Mouse (Mus musculus) limb, embryonic 14.5 days (tissue): ENCODE measurements around the gene Zfp143. TPM values are rescaled to one million over a fixed set of nuclear protein-coding genes. Genes with fewer than 3 reads are reported as not detected.
"Not testable (repeated sequence)": the region's sequence is repeated elsewhere in the genome, so short reads cannot be mapped to it uniquely, and the experiment has no call there.

Experiments
- ATAC-seq: fragments of 200-750 bp; cut with Nextera tagmentation; 2 replicates; pipeline ENCODE4 v1.8.0; 2017; ENCODE audit warnings: low read depth, moderate number of reproducible peaks, moderate TSS enrichment; ENCODE audit not compliant: low FRiP score
- DNase-seq: peaks from one replicate; pipeline ENCODE4 v3.0.0-alpha.2; 2015; ENCODE audit warnings: low spot score
- H3K27ac ChIP-seq: fragments of 300-500 bp; sonication (generic); replicated peaks from 2 replicates; pipeline ENCODE4 v1.5.1; 2014; ENCODE audit warnings: low read depth, mild to moderate bottlenecking, low read length, moderate library complexity, mixed read lengths
- H3K27me3 ChIP-seq: fragments of 300-500 bp; sonication (generic); 2 replicates; pipeline ENCODE4 v1.6.1; 2014; ENCODE audit warnings: low read length, mixed read lengths; ENCODE audit not compliant: control insufficient read depth, insufficient read depth
- H3K36me3 ChIP-seq: fragments of 300-500 bp; sonication (generic); 2 replicates; pipeline ENCODE4 v1.6.1; 2014; ENCODE audit warnings: mild to moderate bottlenecking, low read length, moderate library complexity, mixed read lengths; ENCODE audit not compliant: control insufficient read depth, insufficient read depth
- H3K4me1 ChIP-seq: fragments of 300-500 bp; sonication (generic); 2 replicates; pipeline ENCODE4 v1.6.1; 2014; ENCODE audit warnings: antibody characterized with exemption, low read length, mixed read lengths; ENCODE audit not compliant: control insufficient read depth, insufficient read depth
- H3K4me2 ChIP-seq: fragments of 300-500 bp; sonication (generic); replicated peaks from 2 replicates; pipeline ENCODE4 v1.6.1; 2014; ENCODE audit warnings: low read depth, mild to moderate bottlenecking, low read length, moderate library complexity; ENCODE audit not compliant: severe bottlenecking
- H3K4me3 ChIP-seq: fragments of 300-500 bp; sonication (generic); replicated peaks from 2 replicates; pipeline ENCODE4 v1.5.1; 2014; ENCODE audit warnings: low read length
- H3K9ac ChIP-seq: fragments of 300-500 bp; sonication (generic); 2 replicates; pipeline ENCODE4 v1.6.1; 2014; ENCODE audit warnings: mild to moderate bottlenecking, low read depth, low read length, moderate library complexity; ENCODE audit not compliant: severe bottlenecking
- H3K9me3 ChIP-seq: fragments of 300-500 bp; sonication (generic); 2 replicates; pipeline ENCODE4 v1.6.1; 2016; ENCODE audit warnings: low read length; ENCODE audit not compliant: control insufficient read depth
- POLR2A ChIP-seq: fragments of 200-500 bp; IDR thresholded peaks from 2 replicates; pipeline ENCODE4 v1.8.0; 2012; ENCODE audit warnings: inconsistent platforms, mild to moderate bottlenecking, moderate library complexity, borderline replicate concordance; ENCODE audit not compliant: insufficient read depth, insufficient read length; ENCODE audit errors: extremely low read depth
- WGBS: fragments of 180-500 bp; shearing (Covaris S2); extraction: QIAGEN DNeasy Blood & Tissue Kit; methylation state at CpG from one replicate; pipeline ENCODE4 v1.1.7; 2014; 5-methylcytosine and 5-hydroxymethylcytosine counted together
- polyA plus RNA-seq, 2 experiments: library from polyadenylated mRNA; depleted of rRNA in 1 of 2; stranded (reverse) in 1 of 2; unstranded in 1 of 2; fragments of >200 nt; fragmentation: Nextera tagmentation in 1 of 2; extraction: Ambion mirVana in 1 of 2; gene quantifications; 2 replicates each; pipeline versions ENCODE4 v1.2.1 to v1.2.3; 2012 to 2014

The Zfp143 gene
- polyA plus RNA-seq, 2 experiments: 14.1 to 18.0 TPM

DNA sequence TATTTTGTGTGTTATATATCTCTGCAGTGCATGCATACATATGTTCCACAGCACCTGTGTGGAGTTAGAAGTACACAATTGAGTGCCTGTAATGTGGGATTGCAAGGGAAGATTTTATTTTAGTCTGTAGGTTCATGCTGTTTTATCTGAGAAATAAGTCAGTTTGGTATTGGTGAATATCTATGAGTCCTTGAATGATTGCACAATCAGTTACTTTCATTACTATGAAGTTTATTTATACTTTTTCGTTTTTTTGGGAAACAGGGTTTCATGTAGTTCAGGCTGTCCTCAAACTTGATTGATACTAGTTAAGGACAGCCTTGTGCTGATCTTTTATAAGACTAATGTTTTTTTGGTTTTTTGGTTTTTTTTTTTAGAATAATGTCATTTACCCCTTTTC, 37.5 kb upstream of the Zfp143 start:
- WGBS: 97% methylated on average over 1 of the region's 1 CpGs
- TF ChIP-seq POLR2A: no peak
- Histone ChIP-seq H3K36me3 (peaks cover 13% of the 10 kb centered on the region; the same call in 1 of the 2 replicates), H3K4me3 (no peak overlapping the region), H3K4me2 (no peak overlapping the region), H3K9ac (no peak overlapping the region), H3K27ac (no peak overlapping the region), H3K27me3 (no peaks in the 10 kb centered on the region), H3K9me3 (no peaks in the 10 kb centered on the region), H3K4me1 (peaks cover 3% of the 10 kb centered on the region; the same call in 1 of the 2 replicates)
- DNase-seq (no peak), ATAC-seq (no peak)

GRCm38 (mm10) chr7:110026594-110026993, 34.4 kb upstream of the Zfp143 start:
- 70% methylated on average over 2 of the region's 2 CpGs for WGBS
- no peak overlapping the region for H3K4me3 ChIP-seq
- ATAC-seq: no peak

DNA sequence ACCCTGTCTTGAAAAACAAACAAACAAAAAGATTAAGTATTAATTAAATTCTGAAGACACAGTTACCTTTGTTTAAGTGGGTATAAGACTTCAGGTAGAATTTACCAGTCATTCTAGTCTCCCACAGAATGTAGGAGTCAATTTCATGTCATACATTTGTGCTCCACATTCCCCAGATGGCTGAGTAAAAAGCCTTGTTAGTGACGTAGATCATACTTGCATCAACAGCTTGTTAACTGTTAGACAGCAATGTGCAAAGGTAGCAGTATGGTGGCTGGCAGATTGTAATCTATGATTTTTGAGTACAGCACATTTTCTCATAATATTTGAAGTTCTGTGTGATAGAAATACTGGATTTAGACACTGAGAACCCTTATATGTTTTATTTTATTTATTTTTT, 32.2 kb upstream of the Zfp143 start:
- Histone ChIP-seq H3K4me3 (no peak overlapping the region), H3K27me3 (no peaks in the 10 kb centered on the region), H3K9ac (no peak overlapping the region), H3K27ac (no peak overlapping the region), H3K4me1 (no peaks in the 10 kb centered on the region), H3K36me3 (peaks cover 56% of the 10 kb centered on the region), H3K9me3 (no peaks in the 10 kb centered on the region), H3K4me2 (no peak overlapping the region)
- TF ChIP-seq POLR2A: no peak
- ATAC-seq (no peak), DNase-seq (no peak)
- WGBS: 52% methylated on average over 1 of the region's 1 CpGs

More at GRCm38 (mm10) chr7:110026594-110026993, 34.4 kb upstream of the Zfp143 start:
- H3K4me1 ChIP-seq: no peaks in the 10 kb centered on the region
- no peak for TF ChIP-seq POLR2A
- no peaks in the 10 kb centered on the region for H3K27me3 ChIP-seq
- no peak for DNase-seq
- H3K9me3 ChIP-seq: no peaks in the 10 kb centered on the region
- H3K9ac ChIP-seq: no peak overlapping the region
- no peak overlapping the region for H3K27ac ChIP-seq
- H3K36me3 ChIP-seq: peaks cover 35% of the 10 kb centered on the region
- no peak overlapping the region for H3K4me2 ChIP-seq

DNA sequence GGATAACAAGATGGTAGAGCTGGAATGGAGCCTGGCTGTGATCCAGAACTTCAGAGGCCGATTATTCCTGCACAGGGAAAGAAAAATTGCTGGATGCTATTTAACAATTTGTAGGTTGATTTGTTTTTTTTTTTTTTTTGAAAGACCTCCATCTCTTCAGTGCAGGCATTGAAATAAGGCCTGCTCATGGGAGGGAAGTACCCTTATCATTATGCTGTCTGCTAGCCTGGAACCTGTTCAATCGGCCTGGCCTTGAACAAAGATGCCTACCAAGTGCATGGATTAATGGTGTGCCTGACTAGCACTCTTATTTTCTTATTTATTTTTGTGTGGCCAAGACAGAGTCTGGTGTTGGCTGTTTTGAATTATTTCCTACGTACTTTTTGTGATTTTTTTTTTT, 30.7 kb upstream of the Zfp143 start:
- Histone ChIP-seq H3K36me3 (peaks cover 57% of the 10 kb centered on the region), H3K4me3 (no peak overlapping the region), H3K27me3 (no peaks in the 10 kb centered on the region), H3K9me3 (no peaks in the 10 kb centered on the region), H3K9ac (no peak overlapping the region), H3K27ac (no peak overlapping the region), H3K4me2 (no peak overlapping the region), H3K4me1 (no peaks in the 10 kb centered on the region)
- WGBS: 81% methylated on average over 3 of the region's 3 CpGs
- ATAC-seq: no peak
- no peak for DNase-seq
- no peak for TF ChIP-seq POLR2A

DNA sequence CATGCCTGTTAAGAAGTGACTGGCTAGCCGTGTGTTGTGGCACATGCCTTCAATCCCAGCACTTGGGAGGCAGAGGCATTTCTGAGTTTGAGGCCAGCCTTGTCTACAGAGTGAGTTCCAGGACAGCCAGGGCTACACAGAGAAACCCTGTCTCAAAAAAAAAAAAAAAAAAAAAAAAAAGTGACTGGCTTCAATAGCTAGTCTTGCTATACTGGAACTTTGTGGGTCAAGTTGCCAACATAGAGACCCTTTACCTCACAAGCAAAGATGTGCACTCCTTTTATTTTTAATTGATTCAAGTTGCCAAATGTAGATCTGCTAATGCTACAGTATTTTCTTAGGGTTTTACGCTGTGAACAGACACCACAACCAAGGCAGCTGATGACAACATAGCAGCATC, 3.3 kb upstream of the Zfp143 start:
- not testable (repeated sequence) for H3K4me1 ChIP-seq, H3K4me2 ChIP-seq, H3K27ac ChIP-seq, H3K4me3 ChIP-seq, ATAC-seq, H3K27me3 ChIP-seq, DNase-seq, H3K9ac ChIP-seq, H3K9me3 ChIP-seq
- peaks cover 37% of the 10 kb centered on the region for H3K36me3 ChIP-seq
- 89% methylated on average over 2 of the region's 2 CpGs for WGBS

DNA sequence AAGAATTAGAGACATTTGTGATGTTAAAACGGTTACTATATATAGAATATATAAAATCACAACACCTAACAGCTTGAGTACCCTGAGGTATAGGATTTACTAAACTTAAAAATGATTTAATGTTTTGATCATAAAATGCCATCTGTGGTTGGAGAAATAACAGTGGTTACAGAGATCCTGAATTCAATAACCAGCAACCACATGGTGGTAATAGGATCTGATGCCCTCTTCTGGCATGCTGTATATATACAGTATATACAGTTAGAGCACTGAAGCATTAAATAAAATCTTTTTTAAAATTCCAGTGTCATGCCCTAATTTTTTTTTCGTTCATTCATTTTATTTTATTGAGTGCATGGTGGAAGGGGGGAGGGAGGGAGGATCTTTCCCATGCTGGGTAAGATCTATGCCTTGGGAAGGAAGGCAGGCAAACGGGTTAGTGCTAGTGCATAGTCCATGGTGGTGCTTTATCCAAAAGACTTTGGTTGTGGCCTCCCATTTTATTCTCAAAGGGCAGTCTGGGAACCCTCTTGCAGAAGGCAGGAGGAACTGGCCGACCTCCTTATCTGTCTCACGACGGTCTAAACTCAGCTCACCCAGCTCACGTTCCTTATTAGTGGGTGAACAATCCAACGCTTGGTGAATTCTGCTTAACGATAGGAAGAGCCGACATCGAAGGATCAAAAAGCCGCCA, 1.8 kb upstream of the Zfp143 start:
- H3K4me2 ChIP-seq: no peak overlapping the region
- peaks cover 14% of the 10 kb centered on the region for H3K4me1 ChIP-seq
- no peaks in the 10 kb centered on the region for H3K27me3 ChIP-seq
- H3K9ac ChIP-seq: no peak overlapping the region
- DNase-seq: peak; percentile 66
- no peaks in the 10 kb centered on the region for H3K9me3 ChIP-seq
- no peak for ATAC-seq
- H3K27ac ChIP-seq: no peak overlapping the region
- WGBS: 81% methylated on average over 12 of the region's 12 CpGs
- peaks cover 25% of the 10 kb centered on the region for H3K36me3 ChIP-seq
- no peak overlapping the region for H3K4me3 ChIP-seq
- TF ChIP-seq POLR2A: no peak
